Mouse (Mus musculus): ENCODE measurements around the gene Myh7. TPM values are rescaled to one million over a fixed set of nuclear protein-coding genes. Genes with fewer than 3 reads are reported as not detected.

The Myh7 gene
- total RNA-seq, 2 experiments from 2014 or later = 739 to 933 TPM

Small RNAs within 50 kb of the gene (microRNA-seq; reads per million reads assigned to microRNA genes)
- gene Mir208a (3.1 reads per million), gene Mir208b (51.5 reads per million, percentile 50 among the genes with 10 or more reads in this experiment)

Other genes with a start within 250 kb of the Myh7 start
- 10 to 100 TPM; 10.7 to 24.4 TPM for gene Slc7a8, start 212.7 kb downstream of the Myh7 start, total RNA-seq (2021)
- 1 to 10 TPM; 3.0 to 4.1 TPM for gene Rnf212b, start 180.5 kb downstream of the Myh7 start, total RNA-seq (2021)
- gene Homez, start 123.7 kb downstream of the Myh7 start, total RNA-seq (2021) = 1 to 10 TPM; 4.3 to 5.1 TPM
- 1 to 10 TPM; 2.4 to 4.5 TPM for gene Ppp1r3e, start 117.1 kb downstream of the Myh7 start, total RNA-seq (2021)
- 10 to 100 TPM; 22.3 to 27.3 TPM for gene Bcl2l2, start 111.2 kb downstream of the Myh7 start, total RNA-seq (2021)
- gene Gm20521, start 111.2 kb downstream of the Myh7 start, total RNA-seq (2021) = 1 to 10 TPM; 2.9 to 3.0 TPM
- gene Pabpn1, start 102.1 kb downstream of the Myh7 start, total RNA-seq (2021) = 10 to 100 TPM; 46.1 to 51.0 TPM
- 1 to 10 TPM; 1.2 to 1.3 TPM for gene Slc22a17, start 81.5 kb downstream of the Myh7 start, total RNA-seq (2021)
- 1 to 10 TPM in 1 of 2 experiments, under 1 TPM in 1; 0.78 to 1.5 TPM for gene Efs, start 68.5 kb downstream of the Myh7 start, total RNA-seq (2021)
- gene Il25, start 61.9 kb downstream of the Myh7 start, total RNA-seq (2021) = not detected
- gene Cmtm5, start 58.4 kb downstream of the Myh7 start, total RNA-seq (2021) = under 1 TPM in 1 of 2 experiments, not detected in 1; 0.50 TPM
- gene Myh6, start 27.7 kb downstream of the Myh7 start, total RNA-seq (2021) = 100 to 1,000 TPM; 174 to 189 TPM
- gene Gm17428, start 17.7 kb downstream of the Myh7 start, total RNA-seq (2021) = not detected
- 10 to 100 TPM; 18.4 to 19.0 TPM for gene Ngdn, start 20.8 kb upstream of the Myh7 start, total RNA-seq (2021)
- 1 to 10 TPM; 4.9 to 5.6 TPM for gene Zfhx2, start 97.7 kb upstream of the Myh7 start, total RNA-seq (2021)
- 10 to 100 TPM; 12.1 to 14.8 TPM for gene Thtpa, start 100.2 kb upstream of the Myh7 start, total RNA-seq (2021)
- gene Ap1g2, start 112.0 kb upstream of the Myh7 start, total RNA-seq (2021) = 1 to 10 TPM; 4.2 to 4.9 TPM
- under 1 TPM; 0.07 to 0.11 TPM for gene Jph4, start 122.3 kb upstream of the Myh7 start, total RNA-seq (2021)
- gene Dhrs2, start 227.4 kb upstream of the Myh7 start, total RNA-seq (2021) = not detected

Data from gastrocnemius, adult 18-20 months (tissue).